Mouse (Mus musculus) urinary bladder, adult 18-20 months (tissue): Measurements from ENCODE around the gene Phactr4.
A peak's percentile ranks its signal among the peaks of the same experiment; 100 is the strongest.

Source experiments
- DNase-seq, 2 experiments: peaks; one replicate each; pipeline ENCODE4 v3.0.0; 2022; ENCODE audit warnings: low spot score in 2 of 2, mixed read lengths in 2 of 2

Gene Phactr4

DNA sequence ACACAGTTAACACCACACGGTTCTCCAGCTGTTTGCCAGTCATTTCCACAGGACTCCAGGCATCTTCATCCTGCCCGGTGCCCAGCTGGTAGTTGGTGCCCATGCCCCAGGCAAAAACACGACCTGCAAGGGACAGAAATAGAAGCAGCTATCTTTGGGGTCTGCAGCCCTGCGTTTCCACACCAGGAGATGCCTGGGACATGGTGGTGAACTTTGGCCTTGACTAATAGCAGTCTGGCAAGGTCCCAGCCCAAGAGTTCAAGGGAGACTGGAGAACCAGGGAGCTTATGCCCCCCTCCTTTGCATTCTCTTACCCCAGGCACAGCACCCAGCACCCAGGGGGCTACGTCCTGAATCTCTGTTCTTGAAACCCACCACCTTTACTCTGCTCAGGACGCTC is 89.4 kb downstream of the Phactr4 start:
- no peak for DNase-seq

DNA sequence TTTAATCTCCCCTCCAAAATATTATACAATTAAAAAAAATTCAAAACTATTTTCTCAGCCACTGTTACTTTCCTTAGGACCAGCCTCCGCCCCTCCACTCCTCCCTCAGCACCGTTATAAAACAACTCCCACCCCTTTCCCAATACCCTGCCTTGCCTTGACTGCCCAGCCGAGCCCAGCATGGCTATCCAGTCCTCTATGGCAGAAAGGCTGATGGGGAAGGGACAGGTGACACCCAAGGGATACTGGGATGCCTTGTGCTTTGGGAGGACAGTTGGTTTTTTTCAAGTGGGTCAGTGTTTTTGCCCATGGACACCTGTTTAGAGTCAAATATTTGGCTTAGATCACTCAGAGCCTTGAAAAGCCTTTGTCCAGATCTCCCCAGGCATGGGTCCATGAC is 90.3 kb downstream of the Phactr4 start:
- DNase-seq, result no peak

DNA sequence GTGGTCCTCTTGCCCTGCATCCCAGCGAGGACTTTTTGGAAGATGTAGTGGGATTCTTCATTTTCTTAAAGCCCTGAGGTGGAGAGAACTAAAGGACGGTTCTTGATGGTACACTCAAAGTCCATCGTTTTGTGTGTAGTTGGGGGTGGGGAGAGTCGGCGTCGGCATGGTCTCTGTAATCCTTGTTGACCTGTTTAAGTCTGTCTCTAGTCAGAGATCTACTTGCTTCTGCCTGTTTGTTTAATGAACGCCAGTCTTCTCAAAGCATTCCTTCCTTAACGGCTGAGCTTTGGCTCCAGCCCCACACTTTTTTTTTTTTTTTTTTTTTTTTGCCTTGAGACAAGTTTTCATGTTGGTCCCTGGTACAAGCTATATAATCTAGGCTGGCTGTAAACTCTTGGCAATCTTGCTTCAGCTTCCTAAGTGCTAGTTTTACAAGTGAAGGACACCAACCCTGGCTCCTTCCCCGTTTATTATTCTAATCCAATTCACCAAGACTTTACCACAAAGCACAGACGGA is 92.4 kb downstream of the Phactr4 start:
- DNase-seq, result no peak

DNA sequence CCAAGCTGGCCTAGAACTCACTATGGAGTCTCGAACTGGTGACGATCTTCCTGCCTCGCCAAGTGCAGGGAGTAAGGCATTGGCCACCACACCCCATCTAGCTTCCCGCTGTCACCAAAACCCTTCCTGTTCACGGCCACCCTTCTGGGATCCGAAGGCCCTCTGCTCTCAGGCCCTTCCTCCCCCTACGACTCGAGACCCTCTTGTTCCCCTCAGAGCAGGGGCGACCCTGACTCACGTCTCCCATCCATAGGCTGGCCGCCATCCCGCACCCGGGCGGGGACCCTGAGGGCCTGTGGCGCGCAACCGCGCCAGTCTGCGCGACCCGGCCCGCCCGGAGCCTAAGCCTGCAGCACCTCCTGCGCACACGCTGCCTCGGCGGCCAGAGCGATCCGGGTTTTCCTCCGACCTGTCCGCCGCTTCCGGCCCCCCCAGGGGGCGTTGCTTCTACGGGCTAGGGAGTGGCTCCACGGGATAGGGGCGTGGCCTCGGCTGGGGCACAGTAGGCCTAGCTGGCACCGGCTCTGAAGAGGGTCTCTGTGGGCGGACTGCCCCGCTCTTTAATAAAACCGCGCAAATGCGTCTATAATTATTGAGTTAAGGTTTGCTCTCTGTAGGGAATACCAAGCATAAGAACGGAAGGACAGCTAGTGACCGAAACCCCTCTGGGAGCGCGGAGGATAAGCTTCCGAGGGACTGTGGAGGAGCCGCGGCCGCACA is 93.0 kb downstream of the Phactr4 start, which contains the start of gene Trnau1ap:
TSS of gene Trnau1ap (minus strand) at position 424 of the 720 bp plus-strand sequence.
- DNase-seq, result peak; percentile 82 to 83

DNA sequence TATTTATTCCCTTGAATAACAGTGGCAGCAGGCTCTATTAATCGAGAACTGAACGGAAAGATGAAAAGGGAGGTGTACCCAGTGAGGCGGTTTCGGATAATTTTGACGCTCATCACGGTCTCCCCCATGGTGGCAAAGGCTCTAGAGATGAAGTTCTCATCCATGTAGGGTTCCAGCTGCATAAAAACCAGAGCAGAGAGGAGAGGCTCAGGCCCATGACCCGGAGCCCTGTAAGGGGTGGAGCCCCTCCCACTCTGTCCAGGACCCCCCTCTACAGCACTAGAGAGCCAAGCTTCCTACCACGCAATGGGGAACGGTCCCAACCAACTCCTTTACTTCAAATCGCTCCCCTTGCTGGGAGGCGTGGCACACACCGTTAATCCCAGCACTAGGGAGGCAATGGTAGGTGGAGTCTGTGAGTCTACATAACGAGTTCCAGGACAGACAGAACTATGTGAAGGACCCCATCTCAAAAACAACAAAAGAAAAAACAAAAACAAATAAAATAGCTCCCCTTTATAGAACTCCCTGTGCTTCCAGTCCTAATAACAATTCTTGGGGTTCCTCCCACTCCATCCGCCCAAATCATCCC is 93.8 kb downstream of the Phactr4 start:
- DNase-seq, result no peak

DNA sequence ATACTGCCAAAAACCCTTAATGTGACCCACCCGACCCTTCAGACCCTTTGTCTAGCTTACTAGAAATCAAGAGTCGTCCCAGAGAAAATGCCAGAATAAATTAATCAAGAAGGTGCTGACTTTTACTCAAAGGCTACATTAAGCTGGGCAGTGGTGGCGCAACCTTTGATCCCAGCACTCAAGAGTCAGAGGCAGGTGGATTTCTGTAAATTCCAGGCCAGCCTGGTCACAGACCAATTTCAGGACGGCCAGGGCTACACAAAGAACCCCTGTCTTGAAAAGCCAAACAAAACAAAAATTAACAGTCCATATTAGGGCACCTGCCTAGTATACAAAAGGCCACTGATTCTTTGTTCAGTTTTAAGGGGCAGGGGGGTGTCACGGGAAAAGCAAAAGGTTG is 95.8 kb downstream of the Phactr4 start:
- DNase-seq, result no peak

DNA sequence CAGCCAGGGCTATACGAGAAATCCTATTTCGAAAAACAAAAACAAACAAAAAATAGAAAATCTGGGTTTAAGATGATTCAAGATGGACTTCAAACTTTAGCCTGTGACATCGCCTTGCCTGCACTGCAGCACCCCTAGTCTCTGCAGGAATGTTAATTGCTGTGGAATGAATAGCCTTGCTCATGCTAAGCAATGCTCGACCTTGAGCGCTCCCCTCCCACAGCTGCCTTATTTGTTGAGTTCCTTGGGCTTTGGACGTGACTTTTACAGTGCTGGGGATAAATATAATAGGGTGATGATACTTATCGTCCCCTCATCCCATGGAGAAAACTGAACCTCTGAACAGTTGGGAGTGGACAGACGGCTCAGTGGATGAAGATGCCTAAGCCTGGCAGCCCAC is 106.6 kb downstream of the Phactr4 start:
- DNase-seq, result no peak

DNA sequence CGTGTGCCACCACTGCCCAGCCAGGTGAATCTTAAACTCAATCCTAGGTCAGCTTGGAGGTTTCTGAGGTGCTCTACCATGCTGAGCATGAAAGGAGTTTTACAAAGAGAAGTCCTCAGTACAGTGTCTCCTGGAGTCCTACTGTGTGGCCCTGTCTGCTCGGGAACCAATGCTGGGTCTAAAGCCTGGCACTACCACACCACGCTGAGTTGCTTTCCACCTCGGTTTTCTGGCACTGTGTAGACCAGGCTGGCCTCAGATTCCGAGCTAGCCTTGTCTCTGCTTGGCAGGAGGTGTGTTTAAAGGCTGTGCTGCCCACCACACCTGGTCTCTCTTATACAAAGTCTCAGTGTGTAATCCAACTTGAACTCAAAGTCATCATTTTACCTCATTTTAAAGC is 109.7 kb downstream of the Phactr4 start:
- no peak for DNase-seq

DNA sequence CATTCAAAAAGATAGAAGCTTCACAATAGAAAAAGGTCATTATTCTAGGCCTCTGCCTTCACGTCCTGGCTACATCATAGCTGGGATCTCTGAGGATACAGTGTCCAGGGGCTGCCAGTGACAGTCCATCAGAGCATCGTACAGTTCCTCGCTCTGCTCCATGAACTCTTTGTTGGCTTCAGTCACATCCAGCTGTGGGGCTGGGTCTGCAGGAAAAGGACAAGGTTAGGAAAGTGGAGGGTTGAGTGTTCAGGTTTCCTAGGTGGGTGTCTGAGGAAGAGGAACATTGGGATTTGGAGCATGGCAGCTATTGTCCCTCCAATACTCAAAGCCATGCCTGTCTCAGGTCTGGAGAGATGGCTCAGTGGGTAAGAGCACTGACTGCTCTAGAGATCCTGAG is 110.5 kb downstream of the Phactr4 start:
- no peak for DNase-seq

DNA sequence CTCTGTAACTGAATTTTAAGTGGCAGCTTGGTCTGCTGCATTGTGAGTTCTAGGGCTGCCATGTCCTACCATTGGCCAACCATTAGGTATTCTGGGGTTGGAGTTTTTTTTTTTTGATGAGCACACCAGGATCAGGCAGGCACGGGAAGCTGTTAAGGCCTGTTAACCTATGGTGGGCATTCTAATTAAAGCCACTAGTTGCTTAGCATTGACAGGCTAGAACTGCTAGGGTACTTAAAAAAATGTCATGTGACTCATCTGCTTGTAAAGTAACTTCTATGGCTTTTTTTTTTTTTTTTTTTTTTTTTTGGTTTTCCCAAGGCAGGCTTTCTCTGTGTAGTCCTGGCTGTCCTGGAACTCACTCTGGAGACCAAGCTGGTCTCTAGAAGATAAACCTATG is 111.1 kb downstream of the Phactr4 start:
- no peak for DNase-seq

DNA sequence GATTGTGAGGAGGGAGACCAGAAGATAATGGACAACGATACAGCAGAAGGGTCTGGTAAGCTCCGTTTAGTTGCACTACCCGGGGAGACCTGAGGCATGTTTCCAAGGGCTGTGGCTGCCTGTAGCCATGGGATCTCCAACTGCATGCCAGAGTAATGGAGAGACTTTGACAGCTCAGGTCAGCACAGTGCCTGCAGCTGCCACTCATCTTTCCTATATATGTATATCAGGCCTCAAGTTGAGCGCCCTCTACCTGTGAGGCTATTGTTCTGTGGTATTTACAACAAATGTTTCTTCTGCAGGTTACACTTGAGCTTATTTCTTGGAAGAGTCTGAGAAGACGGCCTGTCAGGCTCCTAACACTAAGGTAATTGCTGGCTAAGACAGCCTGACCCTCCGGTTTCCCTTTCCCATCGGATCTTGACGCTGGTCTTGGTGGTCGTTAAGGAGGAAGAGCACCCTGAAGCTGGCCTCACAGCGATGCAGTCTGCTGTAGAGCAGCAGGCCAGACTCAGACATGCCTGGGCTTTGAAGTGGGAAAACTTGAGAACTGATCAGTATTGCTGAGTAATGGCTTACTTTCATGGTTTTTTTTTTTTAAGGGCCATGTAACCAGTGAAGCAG is 112.3 kb downstream of the Phactr4 start:
- DNase-seq, result peak; percentile 16 to 33

DNA sequence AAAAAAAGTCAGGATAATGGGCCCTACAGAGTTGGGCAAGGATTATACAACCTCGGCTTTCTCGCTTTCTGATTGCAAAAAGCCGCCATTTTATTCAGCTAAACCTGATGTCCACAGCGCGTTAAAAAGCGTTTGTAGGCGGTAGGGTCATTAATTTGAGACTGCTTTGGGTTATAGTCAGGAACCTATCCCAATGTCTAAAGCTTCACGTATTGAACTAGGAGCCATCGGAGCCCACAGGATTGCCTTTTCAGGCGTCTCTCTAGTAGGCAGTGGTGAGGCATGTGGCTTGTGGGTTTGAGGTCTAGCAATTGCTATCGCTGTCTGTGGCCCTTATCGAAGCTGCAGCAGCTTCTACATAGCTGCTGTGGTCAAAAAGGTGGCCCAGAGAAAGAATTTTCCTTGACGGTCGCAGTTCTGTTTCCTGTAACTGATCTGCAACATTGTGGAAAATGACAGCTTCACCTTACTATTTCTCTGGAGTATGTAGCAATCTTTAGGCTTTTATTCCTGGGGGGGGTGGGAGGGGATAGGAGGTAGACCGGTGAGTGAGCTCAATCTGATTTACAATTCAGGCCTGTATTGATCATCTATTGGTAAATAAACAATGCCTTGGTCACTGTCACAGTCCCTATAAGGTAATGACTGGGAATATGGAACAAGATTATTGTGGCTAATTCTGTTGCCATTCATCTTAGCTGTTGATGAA is 113.0 kb downstream of the Phactr4 start:
- DNase-seq, result no peak

DNA sequence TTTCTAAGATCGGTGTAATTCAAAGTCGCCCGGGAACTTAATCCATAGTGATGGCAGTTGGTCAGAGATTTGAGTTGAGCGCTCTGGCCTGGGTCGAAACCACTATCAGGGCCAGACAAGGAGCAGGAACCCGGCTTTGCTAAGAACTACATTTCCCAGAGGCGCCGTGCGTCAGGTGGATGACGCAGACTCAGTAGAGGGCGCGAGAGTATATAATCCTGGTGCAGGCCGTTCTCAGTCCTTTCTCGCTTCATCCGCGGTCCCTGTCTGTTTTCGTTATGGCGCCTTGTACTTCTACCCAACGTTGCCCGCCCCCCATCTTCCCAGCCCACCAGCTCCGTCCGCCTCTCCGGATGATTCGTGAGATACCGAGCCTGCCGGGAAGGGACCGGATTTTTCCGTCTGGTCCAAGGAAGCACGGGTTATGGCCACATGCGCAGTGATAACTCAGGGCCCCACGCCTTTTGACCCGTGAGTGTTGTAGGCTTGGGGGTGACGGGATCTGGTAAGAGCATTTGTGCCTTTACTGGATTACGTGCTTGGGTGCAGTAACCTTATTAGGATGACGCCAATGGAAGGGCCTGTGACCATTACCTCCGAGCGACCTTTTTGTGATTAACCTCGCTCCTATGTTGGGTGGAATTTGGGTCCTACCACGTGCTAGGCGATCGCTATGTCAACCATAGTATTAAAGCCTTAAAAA is 113.7 kb downstream of the Phactr4 start:
- DNase-seq, result peak; percentile 81 to 88

DNA sequence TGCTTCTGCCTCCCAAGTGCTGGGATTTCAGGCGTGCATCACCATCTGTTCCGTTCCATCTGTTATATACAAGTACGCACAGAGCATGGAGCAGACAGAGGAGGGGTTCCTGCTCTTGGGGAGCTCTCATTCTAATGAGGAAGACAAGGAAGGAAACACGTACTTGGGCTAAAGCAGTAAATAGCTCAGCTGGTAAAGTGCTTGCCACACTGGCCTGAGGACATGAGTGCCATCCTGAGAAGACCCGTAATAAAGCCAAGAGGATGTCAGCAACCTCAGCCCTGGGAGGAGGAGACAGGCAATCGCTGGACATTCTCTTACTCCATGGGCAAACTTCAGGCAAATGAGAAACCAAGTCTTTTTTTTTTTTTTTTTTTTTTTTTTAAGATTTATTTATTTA is 116.3 kb downstream of the Phactr4 start:
- DNase-seq, result no peak
